In the genomic region with DNA sequence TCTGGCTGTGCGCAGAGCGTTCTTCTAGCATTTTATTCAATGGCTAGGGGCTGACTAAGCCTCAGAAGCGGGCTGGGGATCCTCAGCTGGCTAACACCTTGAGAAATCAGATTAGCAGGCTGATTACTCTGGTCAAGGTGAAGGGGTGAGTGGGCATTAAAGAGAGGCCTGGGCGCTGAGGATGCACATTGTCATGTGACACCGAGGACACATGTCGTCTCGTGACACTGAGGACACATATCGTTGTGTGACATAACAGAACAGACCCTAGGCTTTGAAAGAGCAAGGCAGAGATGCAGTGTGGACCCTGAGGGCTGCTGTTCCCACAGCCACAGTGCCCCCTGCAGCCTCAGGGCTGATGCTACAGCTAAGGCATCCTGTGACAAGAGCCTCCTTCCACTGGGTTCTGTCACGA, we compare ENCODE assay signal across 8 mouse cellular contexts. TPM values are rescaled to one million over a fixed set of nuclear protein-coding genes. Genes with fewer than 3 reads are reported as not detected.
DNase-seq lines count a peak whose midpoint lies in the region; ATAC-seq lines count a peak whose summit lies in the region.

No protein-coding gene starts in this region.

- no peaks in the 10 kb centered on the region for H3K27me3 ChIP-seq in hindbrain, embryonic 14.5 days (ENCODE audit: control insufficient read depth, insufficient read depth, low read length)

- H3K9ac ChIP-seq in hindbrain, embryonic 14.5 days: no peak overlapping the region

- no peak for DNase-seq in frontal cortex, postnatal 25 days (ENCODE audit: low spot score in 2 of 2)
- DNase-seq in right cerebral cortex, postnatal 4 days: peak; percentile 23
- DNase-seq in right cerebral cortex, adult 18-20 months: no peak
- no peak for DNase-seq in urinary bladder, postnatal 14 days (ENCODE audit: low spot score)
- no peak for DNase-seq in hindbrain, embryonic 14.5 days (ENCODE audit: low spot score)

- ATAC-seq in frontal cortex, adult (ENCODE audit: low TSS enrichment): peak; percentile 69; the same call in 1 of the 2 replicates
- peak; percentile 63 for ATAC-seq in inflammation-experienced regulatory T-cells, adult 6 months
- peak; percentile 70 for ATAC-seq in megakaryocyte progenitor cell, adult 5-6 weeks (replicated peaks; ENCODE audit: poor library complexity)
- no peak for ATAC-seq in hindbrain, embryonic 14.5 days (ENCODE audit: low FRiP score)

- H3K27ac ChIP-seq in hindbrain, embryonic 14.5 days: no peak overlapping the region

- 59% methylated on average over 9 of the region's 9 CpGs for WGBS in hindbrain, embryonic 14.5 days

- no peaks in the 10 kb centered on the region for H3K36me3 ChIP-seq in hindbrain, embryonic 14.5 days (replicated peaks; ENCODE audit: control insufficient read depth, insufficient read depth)

- H3K4me3 ChIP-seq in hindbrain, embryonic 14.5 days (replicated peaks; ENCODE audit: low read length): no peak overlapping the region

- no peak overlapping the region for H3K4me2 ChIP-seq in hindbrain, embryonic 14.5 days (replicated peaks)

- no peaks in the 10 kb centered on the region for H3K4me1 ChIP-seq in hindbrain, embryonic 14.5 days (replicated peaks; ENCODE audit: control insufficient read depth, insufficient read depth, low read length)

- no peaks in the 10 kb centered on the region for H3K9me3 ChIP-seq in hindbrain, embryonic 14.5 days (ENCODE audit: control insufficient read depth, low read length)

RNA-seq across cellular contexts. Expression of a gene that starts 23.8 kb away (rescaled TPM):
- 100 to 1,000 TPM; 115 to 147 (median 144) TPM for polyA plus RNA-seq in inflammation-experienced regulatory T-cells, adult 6 months (2017; shearing (Covaris generic))
- total RNA-seq in megakaryocyte progenitor cell, adult 5-6 weeks (2015): 62.9 and 66.8 TPM in 2 replicates
- total RNA-seq in megakaryocyte progenitor cell, adult 5-6 weeks (2017): 43.6 and 57.8 TPM in 2 replicates
- 50.4 and 62.3 TPM in 2 replicates for polyA plus RNA-seq in hindbrain, embryonic 14.5 days (2014; fragmentation: Nextera tagmentation; extraction: Ambion mirVana)

RNA-seq across cellular contexts. Expression of a gene that starts 27.8 kb away (rescaled TPM):
- polyA plus RNA-seq in inflammation-experienced regulatory T-cells, adult 6 months (2017; shearing (Covaris generic)): 10 to 100 TPM in 2 of 3 experiments, 1 to 10 TPM in 1; 8.8 to 14.4 (median 11.7) TPM
- total RNA-seq in megakaryocyte progenitor cell, adult 5-6 weeks (2015): 20.0 and 23.2 TPM in 2 replicates
- 106 and 114 TPM in 2 replicates for total RNA-seq in megakaryocyte progenitor cell, adult 5-6 weeks (2017)
- polyA plus RNA-seq in hindbrain, embryonic 14.5 days (2014; fragmentation: Nextera tagmentation; extraction: Ambion mirVana): 52.8 and 58.4 TPM in 2 replicates
